Mouse (Mus musculus) frontal cortex, postnatal 14 days (tissue): Measurements from ENCODE around the gene Wdr73.

ENCODE experiments used
- DNase-seq, 2 experiments: peaks; one replicate each; pipeline ENCODE4 v3.0.0; 2022; ENCODE audit warnings: low spot score in 2 of 2

Wdr73 gene

DNA sequence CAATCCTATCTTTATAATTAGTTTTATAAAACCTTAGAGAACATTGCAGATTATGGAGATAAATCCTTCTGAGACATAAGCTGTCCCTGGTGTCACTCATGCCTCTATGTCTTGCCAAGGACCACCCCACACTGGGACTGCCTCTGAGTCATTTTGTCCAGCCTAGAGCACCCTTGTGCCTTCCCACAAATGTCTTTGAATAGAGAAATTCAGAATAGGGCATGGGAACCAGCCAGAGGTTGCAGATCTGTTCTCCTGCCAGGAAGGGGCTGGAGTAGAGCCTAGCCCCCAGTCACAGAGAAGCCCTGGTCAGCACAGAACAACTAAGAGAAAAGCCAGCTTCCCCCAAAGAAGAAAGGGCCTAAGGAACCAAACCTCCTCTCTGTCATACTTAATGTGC, 45.8 kb downstream of the Wdr73 start:
- DNase-seq: no peak

DNA sequence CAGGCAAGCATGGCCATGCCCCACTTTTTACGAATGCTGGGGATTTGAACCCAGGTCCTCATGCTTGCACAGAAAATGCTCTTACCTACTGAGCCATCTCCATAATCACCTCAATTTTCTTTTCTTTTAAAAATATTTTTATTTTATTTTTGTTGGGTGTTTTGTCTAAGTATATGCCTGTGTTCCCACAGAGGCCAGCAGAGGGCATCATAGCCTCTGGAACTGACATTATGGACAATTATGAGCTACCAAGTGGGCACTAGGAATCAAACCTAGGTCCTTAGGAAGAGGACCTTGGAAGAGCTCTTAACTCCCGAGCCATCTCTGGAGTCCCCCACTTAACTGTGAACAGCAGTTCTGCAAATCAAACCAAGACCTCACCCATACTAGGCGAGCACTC, 47.9 kb downstream of the Wdr73 start:
- no peak for DNase-seq

DNA sequence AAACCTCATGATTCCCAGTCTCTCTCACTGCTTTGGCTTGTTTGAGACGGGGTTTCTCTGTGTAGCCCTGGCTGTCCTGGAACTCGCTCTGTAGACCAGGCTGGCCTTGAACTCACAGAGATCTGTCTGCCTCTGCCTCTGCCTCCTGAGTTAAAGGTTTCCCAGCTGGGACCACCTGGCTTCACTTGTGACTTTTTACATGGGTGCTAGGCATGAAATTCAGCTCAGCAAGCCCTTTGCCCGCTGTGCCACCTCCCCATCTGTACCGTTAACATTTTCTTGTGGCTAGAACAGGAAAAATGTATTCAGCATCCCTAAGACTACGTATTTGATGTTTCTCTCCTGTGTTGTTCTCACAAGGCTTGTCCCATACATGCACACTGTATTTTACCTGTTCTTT, 50.5 kb downstream of the Wdr73 start:
- no peak for DNase-seq

DNA sequence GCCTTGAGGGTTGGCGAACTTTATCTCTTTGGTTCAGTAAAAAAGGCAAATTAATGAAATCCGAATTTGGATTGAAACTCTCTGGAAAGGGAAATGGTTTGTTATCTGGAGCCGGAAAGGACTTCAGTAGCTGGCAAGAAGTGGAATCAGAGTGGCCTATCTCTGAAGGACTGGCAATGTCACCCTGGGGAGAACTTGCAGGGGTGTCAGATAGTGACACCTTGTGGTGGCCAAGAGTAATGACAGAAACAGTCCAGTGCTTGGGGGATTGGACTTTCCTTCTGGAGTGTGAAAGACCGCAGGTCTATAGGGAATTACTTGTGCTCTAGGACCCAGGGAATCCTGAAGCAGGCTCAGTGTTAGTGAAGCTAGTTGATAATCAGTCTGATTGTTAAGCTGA, 51.4 kb downstream of the Wdr73 start:
- no peak for DNase-seq

DNA sequence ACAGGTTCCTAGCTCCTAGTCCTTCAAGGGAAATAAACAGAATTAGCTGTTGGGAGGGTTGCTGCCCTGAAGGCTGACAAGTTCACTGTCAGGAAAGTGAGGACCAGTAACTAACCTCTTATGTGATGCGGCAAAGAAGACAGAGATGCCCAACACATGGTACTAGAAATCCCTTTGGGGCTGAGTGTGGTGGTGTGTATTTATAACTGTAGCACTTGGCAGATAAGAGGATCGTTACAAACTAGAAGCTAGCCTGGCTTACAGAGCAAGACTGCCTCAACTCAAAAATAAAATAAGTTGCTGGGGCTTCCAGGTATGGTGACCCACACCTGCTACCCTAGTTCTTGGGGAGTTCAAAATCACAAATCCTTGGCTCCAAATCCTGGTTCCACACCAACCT, 51.8 kb downstream of the Wdr73 start:
- no peak for DNase-seq

DNA sequence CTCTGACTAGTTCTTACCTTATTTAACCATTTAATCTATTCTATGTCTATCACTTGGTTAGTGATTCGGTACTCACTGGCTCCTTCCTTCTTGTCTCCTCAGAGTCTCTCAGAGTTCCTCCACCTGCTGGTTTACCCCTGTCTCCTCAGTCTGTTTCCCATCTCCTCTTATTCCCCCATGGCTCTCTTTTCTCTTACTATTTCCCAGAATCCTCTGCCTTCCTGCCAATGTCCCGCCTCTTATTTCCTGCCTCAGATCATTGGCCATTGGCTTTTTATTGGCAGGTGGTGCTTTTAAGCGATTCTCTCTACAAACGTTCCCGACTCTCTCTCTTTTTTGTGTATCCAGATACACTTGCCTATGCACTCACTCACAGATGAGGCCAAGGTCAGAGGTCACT, 54.4 kb downstream of the Wdr73 start:
- DNase-seq: no peak

DNA sequence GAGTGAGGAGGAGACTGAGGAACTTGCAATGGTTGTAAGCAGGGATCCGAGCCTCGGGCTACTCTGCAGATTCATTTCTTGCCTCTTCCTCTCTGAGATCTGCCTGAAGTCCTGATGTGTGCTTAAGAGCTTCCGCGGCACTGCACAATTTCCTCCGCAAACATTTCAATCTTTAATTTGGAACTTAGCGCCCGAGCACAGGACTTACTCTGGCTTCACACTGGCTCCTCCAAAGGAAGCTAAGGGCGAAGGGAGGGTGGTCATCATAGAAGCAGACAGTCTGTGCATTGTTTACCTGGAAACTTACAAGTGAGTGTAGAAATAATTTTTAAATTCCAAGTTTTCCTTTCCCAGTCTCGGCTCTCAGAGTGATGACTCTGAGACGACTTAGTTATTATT, 54.8 kb downstream of the Wdr73 start:
- DNase-seq: no peak

DNA sequence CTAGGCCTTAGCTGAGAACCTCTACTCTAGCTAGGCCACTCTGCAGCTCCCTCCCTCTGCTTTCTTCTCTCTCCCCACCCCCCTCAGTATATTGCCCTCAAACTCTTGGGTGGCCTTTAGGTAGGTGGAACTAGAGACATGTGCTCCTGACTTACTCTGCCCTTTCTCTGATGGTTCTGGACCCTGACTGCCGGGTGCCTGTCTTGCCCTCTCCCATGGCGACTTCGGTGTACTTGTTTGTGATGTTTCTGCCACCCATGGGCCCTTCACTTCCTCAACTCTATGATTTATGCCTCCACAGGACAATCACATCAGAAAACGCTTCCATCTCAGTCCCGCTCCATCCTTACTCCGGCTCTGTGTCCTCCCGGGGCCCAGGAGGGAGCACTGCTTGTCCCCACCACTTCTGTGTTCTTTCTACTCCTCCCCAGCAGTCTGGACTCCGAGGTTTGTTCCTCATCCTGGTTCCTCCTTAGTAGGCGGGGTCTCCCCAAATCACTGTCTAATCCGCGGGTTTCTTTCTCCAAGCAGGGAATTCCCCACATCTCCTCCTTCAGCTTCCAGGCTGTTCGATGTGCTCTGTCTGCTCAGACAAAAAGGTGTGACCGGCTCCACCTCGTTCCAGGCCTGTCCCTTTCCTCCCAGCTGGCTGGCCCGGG, 55.3 kb downstream of the Wdr73 start:
- no peak for DNase-seq

DNA sequence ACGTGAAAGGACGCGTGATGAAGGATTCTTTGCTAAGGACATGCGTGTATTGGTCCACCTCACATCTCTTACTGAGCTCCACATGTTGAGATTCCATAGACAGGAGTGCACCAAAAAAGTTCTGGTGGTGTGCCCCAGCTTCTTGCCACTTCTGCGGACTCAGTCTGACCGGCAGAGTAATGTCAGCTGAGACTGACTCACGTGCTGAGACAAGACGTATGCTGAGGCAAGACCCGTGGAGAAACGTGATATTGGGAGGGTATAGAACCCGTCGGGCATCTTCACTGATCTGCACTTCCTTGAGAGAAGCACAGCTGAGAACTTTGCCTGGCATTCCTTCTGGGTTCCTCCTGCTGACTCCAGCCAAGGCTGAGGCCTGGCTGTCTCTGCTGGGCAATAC, 56.4 kb downstream of the Wdr73 start:
- no peak for DNase-seq

DNA sequence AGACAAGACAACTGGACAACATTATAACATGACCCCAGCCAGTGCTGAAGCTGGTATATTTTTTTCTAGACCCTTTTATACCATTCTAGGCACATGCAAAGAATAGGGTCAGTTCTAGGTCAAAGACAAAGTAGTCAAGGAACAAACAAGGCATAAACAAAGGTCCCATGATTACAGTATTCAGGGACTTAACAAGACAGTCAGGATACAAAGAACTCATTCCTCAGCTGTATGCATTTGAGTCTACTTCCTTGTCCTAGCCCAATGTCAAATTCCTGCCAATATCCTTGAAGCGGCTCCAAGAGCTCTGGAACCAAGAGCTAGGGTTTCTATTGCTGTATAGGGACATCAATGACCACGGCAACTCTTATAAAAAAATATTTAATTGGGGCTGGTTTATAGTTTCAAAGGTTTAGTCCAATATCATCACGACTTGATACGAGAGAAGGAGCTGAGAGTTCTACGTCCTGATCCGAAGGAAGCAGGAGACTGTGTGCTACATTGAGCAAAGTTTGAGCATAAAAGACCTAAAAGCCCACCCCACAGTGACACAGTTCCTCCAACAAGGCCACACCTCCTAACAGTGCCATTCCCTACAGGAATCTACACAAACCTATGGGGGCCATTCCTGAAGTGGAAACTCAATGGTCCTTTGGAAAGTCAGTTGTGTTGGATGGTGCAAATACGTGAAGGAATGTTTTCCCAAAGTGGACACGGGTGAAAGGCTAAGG, 57.0 kb downstream of the Wdr73 start:
- DNase-seq: no peak

DNA sequence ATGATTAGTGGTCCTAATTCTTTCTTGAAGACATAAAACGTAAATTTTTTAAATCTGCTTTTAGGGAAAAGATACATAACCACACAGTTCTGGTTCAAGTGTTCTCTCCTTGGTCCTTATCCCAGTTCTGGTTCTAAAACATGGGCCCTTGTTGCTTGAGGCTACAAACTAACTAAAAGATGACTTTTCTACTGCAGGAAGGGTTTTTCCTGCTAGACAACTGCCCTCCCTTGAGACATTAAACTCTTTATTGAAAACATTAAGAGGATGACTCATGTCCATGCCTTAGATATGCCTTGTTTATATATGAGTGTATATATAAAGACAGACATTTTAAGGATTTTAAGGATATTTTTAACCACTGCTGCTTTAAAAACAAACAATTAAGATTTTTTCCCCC, 57.9 kb downstream of the Wdr73 start:
- DNase-seq: no peak

DNA sequence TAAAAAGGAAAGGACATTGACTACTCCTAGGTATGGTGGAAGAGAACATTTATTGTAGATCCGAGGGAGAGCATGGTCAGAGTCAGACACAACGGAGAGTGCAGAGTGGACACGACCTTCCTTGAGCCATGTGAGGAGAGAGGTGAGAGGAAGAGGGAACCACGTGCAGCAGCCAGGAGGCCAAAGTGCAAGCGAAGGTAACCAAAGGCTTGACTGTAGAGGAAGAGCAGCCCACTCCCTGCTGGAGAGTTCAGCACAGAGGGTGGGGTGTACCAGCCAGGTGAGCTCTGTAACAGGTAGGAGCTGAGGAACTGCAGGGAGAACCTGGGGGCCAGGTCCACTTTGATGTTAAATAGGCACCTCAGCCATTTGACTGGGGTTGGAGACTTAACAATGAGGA, 58.9 kb downstream of the Wdr73 start:
- no peak for DNase-seq

DNA sequence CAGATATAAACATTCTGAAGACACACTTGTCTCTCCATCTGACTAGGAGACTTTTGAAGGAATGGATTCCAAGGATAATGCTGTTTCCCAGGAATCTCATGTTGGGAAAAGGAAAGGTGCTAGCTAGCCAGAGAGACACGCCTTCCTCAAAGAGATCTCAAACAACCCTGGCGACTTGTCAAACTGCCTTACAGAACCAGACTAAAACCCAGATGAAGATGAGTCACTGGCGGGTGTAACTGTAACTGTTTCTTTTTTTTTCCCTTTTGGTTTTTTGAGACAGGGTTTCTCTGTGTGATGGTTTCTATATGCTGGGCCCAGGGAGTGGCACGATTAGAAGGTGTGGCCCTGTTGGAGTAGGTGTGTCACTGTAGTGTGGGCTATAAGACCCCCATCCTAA, 60.1 kb downstream of the Wdr73 start:
- no peak for DNase-seq
